Mouse (Mus musculus) forebrain, embryonic 11.5 days (tissue): ENCODE measurements around the gene Kcne2. TPM values are rescaled to one million over a fixed set of nuclear protein-coding genes. Genes with fewer than 3 reads are reported as not detected.

Source experiments
- ATAC-seq: fragments of 200-750 bp; cut with Nextera tagmentation; replicated peaks from 2 replicates; pipeline ENCODE4 v1.8.0; 2017; ENCODE audit warnings: moderate TSS enrichment; ENCODE audit not compliant: low FRiP score
- DNase-seq: peaks from one replicate; pipeline ENCODE4 v3.0.0-alpha.2; 2017; ENCODE audit warnings: low spot score
- H3K27ac ChIP-seq: fragments of 300-500 bp; sonication (generic); 2 replicates; pipeline ENCODE4 v1.5.1; 2014; ENCODE audit warnings: low read depth, low read length
- H3K27me3 ChIP-seq: fragments of 300-500 bp; sonication (generic); 2 replicates; pipeline ENCODE4 v1.6.1; 2014; ENCODE audit warnings: mild to moderate bottlenecking, low read length, mixed read lengths; ENCODE audit not compliant: control insufficient read depth, insufficient read depth
- H3K36me3 ChIP-seq: fragments of 300-500 bp; sonication (generic); 2 replicates; pipeline ENCODE4 v1.6.1; 2014; ENCODE audit warnings: mild to moderate bottlenecking, low read length, moderate library complexity, mixed read lengths; ENCODE audit not compliant: control insufficient read depth, insufficient read depth
- H3K4me1 ChIP-seq: fragments of 300-500 bp; sonication (generic); replicated peaks from 2 replicates; pipeline ENCODE4 v1.6.1; 2014; ENCODE audit warnings: low read length, mixed read lengths; ENCODE audit not compliant: control insufficient read depth, insufficient read depth
- H3K4me2 ChIP-seq: fragments of 300-500 bp; sonication (generic); 2 replicates; pipeline ENCODE4 v1.6.1; 2014; ENCODE audit warnings: low read depth, mild to moderate bottlenecking, low read length, moderate library complexity, mixed read lengths; ENCODE audit not compliant: severe bottlenecking
- H3K4me3 ChIP-seq: fragments of 300-500 bp; sonication (generic); 2 replicates; pipeline ENCODE4 v1.5.1; 2014; ENCODE audit warnings: low read depth, low read length
- H3K9ac ChIP-seq: fragments of 300-500 bp; sonication (generic); 2 replicates; pipeline ENCODE4 v1.6.1; 2014; ENCODE audit warnings: low read length
- H3K9me3 ChIP-seq: fragments of 300-500 bp; sonication (generic); 2 replicates; pipeline ENCODE4 v1.6.1; 2016; ENCODE audit warnings: low read length, mixed read lengths; ENCODE audit not compliant: control insufficient read depth
- WGBS: fragments of 180-500 bp; shearing (Covaris S2); extraction: QIAGEN DNeasy Blood & Tissue Kit; methylation state at CpG from one replicate; pipeline ENCODE4 v1.1.7; 2014; 5-methylcytosine and 5-hydroxymethylcytosine counted together
- polyA plus RNA-seq: library from polyadenylated mRNA; unstranded; fragments of >200 nt; fragmentation: Nextera tagmentation; extraction: Ambion mirVana; gene quantifications from 2 replicates; pipeline ENCODE4 v1.2.1, GENCODE M21; 2014

Gene Kcne2
- polyA plus RNA-seq, 1 experiment from 2014 or later, result 0.45 TPM

DNA sequence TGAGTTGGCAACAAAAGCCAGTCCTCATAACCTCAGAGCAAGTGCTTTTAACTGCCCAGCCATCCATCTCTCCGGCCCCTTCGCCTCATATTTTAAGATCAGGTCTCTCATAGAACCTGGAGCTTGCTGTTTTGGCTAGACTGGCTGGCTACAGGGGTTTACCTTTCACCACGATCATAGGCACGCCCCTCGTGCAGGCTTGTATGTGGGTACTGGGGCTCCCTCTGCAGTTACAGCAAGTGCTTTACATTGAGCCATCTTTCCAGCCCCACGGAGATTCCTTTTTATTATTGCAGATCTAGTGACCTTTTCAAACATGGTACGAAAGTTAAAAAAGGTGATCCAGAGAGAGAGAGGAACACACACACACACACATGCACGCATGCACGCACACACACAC lies 42.4 kb downstream of the Kcne2 start:
- no peak for ATAC-seq
- H3K27ac ChIP-seq, result no peak overlapping the region
- no peaks in the 10 kb centered on the region for H3K4me1 ChIP-seq
- no peak overlapping the region for H3K4me2 ChIP-seq
- H3K27me3 ChIP-seq, result no peaks in the 10 kb centered on the region
- no peak for DNase-seq
- H3K4me3 ChIP-seq, result no peak overlapping the region
- no peak overlapping the region for H3K9ac ChIP-seq
- 59% methylated on average over 9 of the region's 9 CpGs for WGBS
- H3K36me3 ChIP-seq, result no peaks in the 10 kb centered on the region
- no peaks in the 10 kb centered on the region for H3K9me3 ChIP-seq

DNA sequence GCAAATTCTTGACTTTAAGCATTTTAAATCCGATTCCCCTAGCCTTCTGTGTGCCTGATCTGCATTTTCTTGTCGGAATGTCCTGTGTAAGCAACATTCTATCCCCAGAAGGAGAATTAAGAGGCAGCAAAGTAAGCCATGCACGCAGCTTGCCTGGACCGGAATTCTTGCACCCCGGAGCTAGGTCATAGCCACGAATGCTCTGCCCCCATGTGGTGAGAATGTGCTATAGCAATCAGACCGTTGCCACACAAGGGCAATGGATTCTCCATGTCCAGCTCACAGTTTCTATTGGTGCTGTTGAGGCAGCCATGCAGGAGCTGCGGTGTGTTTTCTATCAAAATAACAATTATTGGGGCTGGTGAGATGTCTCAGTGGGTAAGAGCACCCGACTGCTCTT lies 44.1 kb downstream of the Kcne2 start:
- DNase-seq, result peak; percentile 87
- peak; percentile 53; the same call in 1 of the 2 replicates for ATAC-seq
- no peak overlapping the region for H3K4me3 ChIP-seq

DNA sequence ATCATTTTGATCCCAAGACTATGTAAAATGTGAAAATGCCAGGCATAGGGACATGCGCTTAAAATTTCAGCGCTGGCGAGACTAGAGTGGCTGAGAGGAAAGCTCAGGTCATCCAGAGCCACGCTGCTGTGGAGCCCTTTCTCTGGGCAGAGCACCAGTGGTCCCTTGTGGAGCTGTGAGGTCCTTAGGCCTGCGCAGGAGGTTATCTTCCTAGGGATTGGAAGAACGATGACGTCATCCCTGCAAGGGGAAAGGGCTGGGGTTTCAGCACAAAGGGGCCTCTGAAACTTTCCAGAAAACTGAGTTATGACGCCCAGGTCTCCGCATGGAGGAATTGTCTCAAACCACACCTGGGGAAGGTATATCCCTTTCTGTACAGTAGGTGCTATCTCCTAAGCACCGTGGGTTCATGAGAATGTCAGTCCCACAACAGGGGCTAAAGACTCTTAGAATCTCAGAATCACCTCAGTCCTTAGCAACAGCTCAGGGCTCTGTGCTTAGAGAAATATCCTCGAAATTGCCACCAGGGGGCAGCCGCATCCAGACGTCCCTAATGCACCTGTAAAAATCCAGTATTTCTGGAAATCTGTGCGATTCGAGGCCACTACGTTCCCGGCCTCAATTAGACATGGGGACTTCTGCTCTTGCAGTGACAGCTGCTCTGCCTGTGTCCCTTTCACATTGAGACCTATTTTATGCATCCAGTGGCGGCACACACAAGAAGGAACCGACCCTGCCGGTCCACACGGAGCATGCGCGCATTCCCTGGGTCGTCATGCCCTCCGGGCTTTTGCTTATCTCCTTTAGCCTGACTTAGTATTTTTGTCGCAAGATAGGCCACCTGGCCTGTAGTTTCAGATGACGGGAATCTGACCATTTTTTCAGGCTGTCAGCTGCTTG lies 48.7 kb downstream of the Kcne2 start:
- H3K4me3 ChIP-seq, result peak overlapping the region; percentile 14; the same call in 1 of the 2 replicates
- H3K4me1 ChIP-seq, result peaks cover 6% of the 10 kb centered on the region; the same call in 1 of the 2 replicates
- WGBS, result 30% methylated on average over 27 of the region's 27 CpGs
- H3K27me3 ChIP-seq, result no peaks in the 10 kb centered on the region
- DNase-seq (peak; percentile 86), ATAC-seq (peak; percentile 71)
- H3K27ac ChIP-seq, result no peak overlapping the region
- H3K4me2 ChIP-seq, result peak overlapping the region; percentile 45
- no peaks in the 10 kb centered on the region for H3K36me3 ChIP-seq
- H3K9ac ChIP-seq, result peak overlapping the region; percentile 23; the same call in 1 of the 2 replicates
- no peaks in the 10 kb centered on the region for H3K9me3 ChIP-seq

More for the DNA sequence above, 44.1 kb downstream of the Kcne2 start:
- Histone ChIP-seq H3K4me1 (peaks cover 6% of the 10 kb centered on the region; the same call in 1 of the 2 replicates), H3K4me2 (no peak overlapping the region), H3K9ac (no peak overlapping the region), H3K36me3 (no peaks in the 10 kb centered on the region), H3K9me3 (no peaks in the 10 kb centered on the region), H3K27me3 (no peaks in the 10 kb centered on the region), H3K27ac (no peak overlapping the region)
- WGBS, result 6% methylated on average over 9 of the region's 9 CpGs

DNA sequence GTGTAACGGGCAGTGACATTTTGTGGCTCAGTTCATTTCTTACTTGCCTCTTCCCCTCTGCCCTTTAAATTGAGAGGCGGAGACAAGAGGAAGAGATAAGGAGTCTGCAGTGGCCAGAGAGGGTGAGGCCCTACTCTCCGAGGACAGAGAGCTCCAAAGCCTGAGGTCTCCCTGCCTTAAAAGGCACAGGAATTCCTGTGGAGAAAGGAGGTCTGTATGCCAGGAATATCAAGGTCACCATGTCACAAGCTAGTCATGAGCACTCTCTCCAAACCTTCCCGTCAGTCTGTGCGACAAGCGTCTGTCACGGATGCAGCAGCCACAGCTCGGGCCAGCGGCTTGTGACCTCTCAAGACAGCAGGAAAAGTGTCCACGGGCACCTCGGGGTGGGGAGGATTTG lies 53.0 kb downstream of the Kcne2 start:
- Histone ChIP-seq H3K9me3 (no peaks in the 10 kb centered on the region), H3K27me3 (no peaks in the 10 kb centered on the region), H3K4me3 (no peak overlapping the region), H3K36me3 (no peaks in the 10 kb centered on the region), H3K9ac (no peak overlapping the region), H3K4me1 (peaks cover 11% of the 10 kb centered on the region; the same call in 1 of the 2 replicates), H3K4me2 (no peak overlapping the region), H3K27ac (no peak overlapping the region)
- no peak for ATAC-seq
- DNase-seq, result no peak
- 76% methylated on average over 11 of the region's 11 CpGs for WGBS

DNA sequence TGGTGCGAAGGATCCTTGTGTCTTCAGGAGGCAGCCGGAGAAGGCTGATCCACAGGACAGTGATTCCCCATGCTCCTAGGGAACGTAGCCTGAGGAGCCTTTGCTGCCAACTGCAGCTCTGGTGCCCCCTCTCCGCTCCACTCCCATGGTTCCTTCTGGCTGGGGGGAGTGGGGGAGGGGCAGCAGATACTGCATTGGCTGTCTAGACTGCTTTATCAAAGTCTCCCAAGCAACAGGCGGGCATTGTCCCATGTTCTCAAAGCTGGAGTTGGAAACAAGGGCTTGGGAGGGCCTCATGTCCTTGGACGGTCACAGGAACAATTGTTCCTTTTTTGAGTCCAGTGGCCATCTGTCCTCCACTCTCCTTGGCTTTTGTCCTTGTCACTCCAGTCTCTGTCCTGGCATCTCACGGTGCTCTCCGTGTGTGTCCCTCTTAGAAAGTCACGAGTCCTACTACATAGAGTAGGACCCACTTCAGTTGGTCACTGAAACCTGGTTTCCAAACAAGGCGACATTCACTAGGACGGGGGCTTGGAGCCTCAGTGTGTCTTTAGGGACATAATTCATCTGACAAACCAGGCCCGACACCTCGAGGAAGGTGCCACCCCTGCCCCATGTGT lies 54.2 kb downstream of the Kcne2 start:
- H3K4me3 ChIP-seq, result no peak overlapping the region
- WGBS, result 67% methylated on average over 13 of the region's 13 CpGs
- no peak overlapping the region for H3K27ac ChIP-seq
- no peak overlapping the region for H3K4me2 ChIP-seq
- no peaks in the 10 kb centered on the region for H3K27me3 ChIP-seq
- ATAC-seq (peak; percentile 24; the same call in 1 of the 2 replicates), DNase-seq (no peak)
- no peak overlapping the region for H3K9ac ChIP-seq
- H3K36me3 ChIP-seq, result no peaks in the 10 kb centered on the region
- no peaks in the 10 kb centered on the region for H3K9me3 ChIP-seq
- H3K4me1 ChIP-seq, result peaks cover 4% of the 10 kb centered on the region; the same call in 1 of the 2 replicates

Other genes with a start within 250 kb of the Kcne2 start
- gene Mrps6, start 234.1 kb upstream of the Kcne2 start, polyA plus RNA-seq, result 116 and 117 TPM in 2 replicates
- 0.17 and 0.25 TPM in 2 replicates for gene Gm49711, start 234.1 kb upstream of the Kcne2 start, polyA plus RNA-seq
- 11.8 and 12.9 TPM in 2 replicates for gene Slc5a3, start 234.1 kb upstream of the Kcne2 start, polyA plus RNA-seq
- 115 and 123 TPM in 2 replicates for gene Smim11, start 8.9 kb downstream of the Kcne2 start, polyA plus RNA-seq
- not detected in 2 replicates for gene Fam243, start 29.1 kb downstream of the Kcne2 start, polyA plus RNA-seq
- 0.29 TPM in 1 of 2 replicates, not detected in the other for gene Kcne1, start 67.1 kb downstream of the Kcne2 start, polyA plus RNA-seq
- gene Rcan1, start 178.5 kb downstream of the Kcne2 start, polyA plus RNA-seq, result 37.4 and 46.9 TPM in 2 replicates
- gene Clic6, start 193.3 kb downstream of the Kcne2 start, polyA plus RNA-seq, result 3.1 and 4.1 TPM in 2 replicates